Mouse (Mus musculus): ENCODE results near the gene Hnrnpa1. TPM values are rescaled to one million over a fixed set of nuclear protein-coding genes. Genes with fewer than 3 reads are reported as not detected.
"Not testable (repeated sequence)": the region's sequence is repeated elsewhere in the genome, so short reads cannot be mapped to it uniquely, and the experiment has no call there.

The Hnrnpa1 gene
- polyA plus RNA-seq, 1 experiment = 69.3 TPM

GRCm38 (mm10) chr15:103227022-103227421, 13.2 kb upstream of the Hnrnpa1 start:
- TF ChIP-seq POLR2A (IDR thresholded peaks at IDR 0.05; ENCODE audit: low read depth, low read length) = no peak
- TF ChIP-seq CTCF (conservative IDR thresholded peaks at IDR 0.05; ENCODE audit: insufficient read depth, insufficient read length, low read depth, low read length) = no peak
- no peak for DNase-seq
- no peaks in the 10 kb centered on the region for H3K27me3 ChIP-seq (replicated peaks; ENCODE audit: control insufficient read depth, insufficient read depth, low read length)
- WGBS = 76% methylated on average over 3 of the region's 3 CpGs
- peaks cover 17% of the 10 kb centered on the region for H3K4me1 ChIP-seq (ENCODE audit: control insufficient read depth, insufficient read depth, low read length)
- peak overlapping the region; percentile 78 for H3K27ac ChIP-seq (ENCODE audit: insufficient read depth, low read depth, low read length)
- no peak overlapping the region for H3K4me3 ChIP-seq (ENCODE audit: insufficient read depth, low read depth, low read length)
- H3K36me3 ChIP-seq (ENCODE audit: control insufficient read depth, insufficient read depth, low read length) = no peaks in the 10 kb centered on the region

- Histone ChIP-seq H3K4me3 (ENCODE audit: insufficient read depth, low read depth, low read length) (no peak overlapping the region), H3K4me1 (ENCODE audit: control insufficient read depth, insufficient read depth, low read length) (peaks cover 17% of the 10 kb centered on the region), H3K36me3 (ENCODE audit: control insufficient read depth, insufficient read depth, low read length) (no peaks in the 10 kb centered on the region), H3K27me3 (replicated peaks; ENCODE audit: control insufficient read depth, insufficient read depth, low read length) (no peaks in the 10 kb centered on the region), H3K27ac (ENCODE audit: insufficient read depth, low read depth, low read length) (peak overlapping the region; percentile 78)
- DNase-seq = no peak
- TF ChIP-seq CTCF (conservative IDR thresholded peaks at IDR 0.05; ENCODE audit: insufficient read depth, insufficient read length, low read depth, low read length) (no peak), POLR2A (IDR thresholded peaks at IDR 0.05; ENCODE audit: low read depth, low read length) (no peak)
- 55% methylated on average over 2 of the region's 2 CpGs for WGBS
Measured at GRCm38 (mm10) chr15:103227572-103227971, 12.7 kb upstream of the Hnrnpa1 start.

- peak overlapping the region; percentile 74 for H3K27ac ChIP-seq (ENCODE audit: insufficient read depth, low read depth, low read length)
- TF ChIP-seq POLR2A (IDR thresholded peaks at IDR 0.05; ENCODE audit: low read depth, low read length) = no peak
- no peak for TF ChIP-seq CTCF (conservative IDR thresholded peaks at IDR 0.05; ENCODE audit: insufficient read depth, insufficient read length, low read depth, low read length)
Measured at GRCm38 (mm10) chr15:103228904-103229303, 11.3 kb upstream of the Hnrnpa1 start.

GRCm38 (mm10) chr15:103233119-103233518, 7.1 kb upstream of the Hnrnpa1 start:
- Histone ChIP-seq H3K4me1 (ENCODE audit: control insufficient read depth, insufficient read depth, low read length) (peaks cover 8% of the 10 kb centered on the region), H3K27me3 (replicated peaks; ENCODE audit: control insufficient read depth, insufficient read depth, low read length) (no peaks in the 10 kb centered on the region), H3K4me3 (ENCODE audit: insufficient read depth, low read depth, low read length) (no peak overlapping the region), H3K27ac (ENCODE audit: insufficient read depth, low read depth, low read length) (no peak overlapping the region), H3K36me3 (ENCODE audit: control insufficient read depth, insufficient read depth, low read length) (no peaks in the 10 kb centered on the region; the same call in 1 of the 2 replicates)
- DNase-seq = no peak
- TF ChIP-seq CTCF (conservative IDR thresholded peaks at IDR 0.05; ENCODE audit: insufficient read depth, insufficient read length, low read depth, low read length) (no peak), POLR2A (IDR thresholded peaks at IDR 0.05; ENCODE audit: low read depth, low read length) (no peak)
- 85% methylated on average over 2 of the region's 2 CpGs for WGBS

More at GRCm38 (mm10) chr15:103228904-103229303, 11.3 kb upstream of the Hnrnpa1 start:
- Histone ChIP-seq H3K4me3 (ENCODE audit: insufficient read depth, low read depth, low read length) (no peak overlapping the region), H3K36me3 (ENCODE audit: control insufficient read depth, insufficient read depth, low read length) (no peaks in the 10 kb centered on the region), H3K4me1 (ENCODE audit: control insufficient read depth, insufficient read depth, low read length) (peaks cover 17% of the 10 kb centered on the region), H3K27me3 (replicated peaks; ENCODE audit: control insufficient read depth, insufficient read depth, low read length) (no peaks in the 10 kb centered on the region)
- WGBS = 49% methylated on average over 2 of the region's 2 CpGs
- DNase-seq = peak; percentile 40

- DNase-seq = no peak
- 86% methylated on average over 7 of the region's 7 CpGs for WGBS
- Histone ChIP-seq H3K4me1 (ENCODE audit: control insufficient read depth, insufficient read depth, low read length) (peaks cover 4% of the 10 kb centered on the region; the same call in 1 of the 2 replicates), H3K36me3 (ENCODE audit: control insufficient read depth, insufficient read depth, low read length) (peaks cover 5% of the 10 kb centered on the region; the same call in 1 of the 2 replicates), H3K27me3 (replicated peaks; ENCODE audit: control insufficient read depth, insufficient read depth, low read length) (no peaks in the 10 kb centered on the region), H3K27ac (ENCODE audit: insufficient read depth, low read depth, low read length) (no peak overlapping the region), H3K4me3 (ENCODE audit: insufficient read depth, low read depth, low read length) (no peak overlapping the region)
- TF ChIP-seq POLR2A (IDR thresholded peaks at IDR 0.05; ENCODE audit: low read depth, low read length) (no peak), CTCF (conservative IDR thresholded peaks at IDR 0.05; ENCODE audit: insufficient read depth, insufficient read length, low read depth, low read length) (no peak)
Measured at GRCm38 (mm10) chr15:103237295-103237694, 2.9 kb upstream of the Hnrnpa1 start.

GRCm38 (mm10) chr15:103239130-103239684, 1.0 kb upstream of the Hnrnpa1 start:
- DNase-seq = peak; percentile 98
- under 1% methylated on average over 26 of the region's 26 CpGs for WGBS
- Histone ChIP-seq H3K27ac (ENCODE audit: insufficient read depth, low read depth, low read length) (peak overlapping the region; percentile 89), H3K4me3 (ENCODE audit: insufficient read depth, low read depth, low read length) (peak overlapping the region; percentile 89), H3K27me3 (replicated peaks; ENCODE audit: control insufficient read depth, insufficient read depth, low read length) (no peaks in the 10 kb centered on the region), H3K36me3 (ENCODE audit: control insufficient read depth, insufficient read depth, low read length) (peaks cover 14% of the 10 kb centered on the region), H3K4me1 (ENCODE audit: control insufficient read depth, insufficient read depth, low read length) (peaks cover 6% of the 10 kb centered on the region; the same call in 1 of the 2 replicates)
- no peak for TF ChIP-seq POLR2A (IDR thresholded peaks at IDR 0.05; ENCODE audit: low read depth, low read length)
- TF ChIP-seq CTCF (conservative IDR thresholded peaks at IDR 0.05; ENCODE audit: insufficient read depth, insufficient read length, low read depth, low read length) = no peak

GRCm38 (mm10) chr15:103239685-103240159, 510 bp upstream of the Hnrnpa1 start, which contains the start of gene Cbx5:
Gene Cbx5 (minus strand): TSS chr15:103239816.
- Histone ChIP-seq H3K4me1 (ENCODE audit: control insufficient read depth, insufficient read depth, low read length) (peaks cover 6% of the 10 kb centered on the region; the same call in 1 of the 2 replicates), H3K4me3 (ENCODE audit: insufficient read depth, low read depth, low read length) (peak within 1 kb of the TSS; percentile 89), H3K27ac (ENCODE audit: insufficient read depth, low read depth, low read length) (peak within 1 kb of the TSS; percentile 93), H3K36me3 (ENCODE audit: control insufficient read depth, insufficient read depth, low read length) (peaks cover 14% of the 10 kb centered on the region), H3K27me3 (replicated peaks; ENCODE audit: control insufficient read depth, insufficient read depth, low read length) (no peaks in the 10 kb centered on the region)
- peak; percentile 33 for TF ChIP-seq POLR2A (IDR thresholded peaks at IDR 0.05; ENCODE audit: low read depth, low read length)
- no peak for TF ChIP-seq CTCF (conservative IDR thresholded peaks at IDR 0.05; ENCODE audit: insufficient read depth, insufficient read length, low read depth, low read length)
- peak; percentile 99 for DNase-seq
- WGBS = under 1% methylated on average over 39 of the region's 39 CpGs

GRCm38 (mm10) chr15:103241071-103242018, 1.1 kb downstream of the Hnrnpa1 start:
- WGBS = 5% methylated on average over 12 of the region's 12 CpGs

More at GRCm38 (mm10) chr15:103241071-103242018, 1.1 kb downstream of the Hnrnpa1 start:
- Histone ChIP-seq H3K27ac (ENCODE audit: insufficient read depth, low read depth, low read length) (peak overlapping the region; percentile 93), H3K36me3 (ENCODE audit: control insufficient read depth, insufficient read depth, low read length) (peaks cover 23% of the 10 kb centered on the region), H3K4me3 (ENCODE audit: insufficient read depth, low read depth, low read length) (peak overlapping the region; percentile 81)
- not testable (repeated sequence) for DNase-seq; H3K27me3 ChIP-seq (replicated peaks; ENCODE audit: control insufficient read depth, insufficient read depth, low read length); H3K4me1 ChIP-seq (ENCODE audit: control insufficient read depth, insufficient read depth, low read length)
